Mouse (Mus musculus) brain, embryonic 14.5 days (tissue): ENCODE measurements at regions not wholly inside any gene's neighbourhood (a gene's known extent, or its start where the extent isn't known, plus 50 kb on each side); places are given as distances from the start of the nearest gene placed in this dataset.

ENCODE experiments used
- CTCF ChIP-seq: fragments of 200-500 bp; IDR thresholded peaks from 2 replicates; pipeline ENCODE4 v1.5.1; 2012; ENCODE audit warnings: inconsistent platforms, mild to moderate bottlenecking, moderate library complexity, borderline replicate concordance; ENCODE audit not compliant: insufficient read depth, insufficient read length; ENCODE audit errors: extremely low read depth
- POLR2A ChIP-seq: fragments of 200-500 bp; IDR thresholded peaks from 2 replicates; pipeline ENCODE4 v1.6.1; 2012; ENCODE audit warnings: mild to moderate bottlenecking, inconsistent platforms, borderline replicate concordance; ENCODE audit not compliant: poor library complexity, insufficient read depth, insufficient read length, severe bottlenecking; ENCODE audit errors: extremely low read depth

DNA sequence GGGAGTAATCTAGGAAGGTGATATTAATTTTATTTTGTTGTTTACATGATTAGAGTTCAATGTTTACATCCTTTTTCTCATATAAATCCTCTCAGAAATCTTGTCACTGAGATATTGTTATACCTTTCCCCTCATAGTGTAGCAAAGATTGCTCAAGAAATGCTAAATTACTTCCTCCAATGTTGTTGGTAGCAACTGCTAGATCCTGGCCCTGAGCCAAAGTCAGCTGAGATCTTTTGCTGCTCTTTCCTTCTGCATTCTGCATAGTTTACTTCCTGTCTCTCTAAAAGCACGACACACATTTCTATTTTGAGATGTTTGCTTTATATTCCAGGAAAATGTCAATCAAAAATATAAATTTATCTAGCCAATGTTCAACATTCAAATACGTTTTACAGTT lies 899.5 kb downstream of the Nap1l3 start:
- TF ChIP-seq CTCF (no peak), POLR2A (no peak)
